Mouse (Mus musculus): ENCODE measurements at regions not wholly inside any gene's neighbourhood (a gene's known extent, or its start where the extent isn't known, plus 50 kb on each side); places are given as distances from the start of the nearest gene placed in this dataset.

DNA sequence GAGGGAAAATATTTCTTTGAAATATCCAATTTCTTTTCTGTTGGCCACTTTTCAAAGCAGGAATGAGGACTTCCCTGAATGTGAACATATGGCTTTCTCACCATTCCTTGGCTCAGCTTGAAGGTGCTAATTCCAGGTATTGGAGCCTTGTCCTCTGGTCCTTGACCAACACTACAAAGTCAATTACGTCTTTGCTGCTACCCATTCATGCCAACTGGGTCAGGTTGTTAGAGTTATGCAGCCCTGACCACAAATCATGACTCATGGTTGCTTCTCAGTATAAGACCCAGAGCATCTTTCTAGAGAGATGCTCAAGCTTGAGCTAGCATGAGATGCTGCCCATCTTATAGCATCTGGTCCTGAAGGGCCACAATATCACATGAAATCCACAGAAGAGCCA lies 141.0 kb upstream of the Adamts9 start:
- Histone ChIP-seq H3K27me3 (ENCODE audit: control insufficient read depth, insufficient read depth, low read length) (no peaks in the 10 kb centered on the region), H3K36me3 (replicated peaks; ENCODE audit: control insufficient read depth, insufficient read depth, low read depth, low read length) (no peaks in the 10 kb centered on the region), H3K4me3 (ENCODE audit: low read depth, low read length) (no peak overlapping the region), H3K9ac (replicated peaks; ENCODE audit: low read length) (no peak overlapping the region), H3K4me2 (ENCODE audit: low read depth, low read length) (no peak overlapping the region), H3K4me1 (ENCODE audit: control insufficient read depth, insufficient read depth, low read length) (no peaks in the 10 kb centered on the region), H3K9me3 (replicated peaks; ENCODE audit: control insufficient read depth, low read length) (no peaks in the 10 kb centered on the region), H3K27ac (replicated peaks; ENCODE audit: low read depth, low read length) (no peak overlapping the region)
- 86% methylated on average over 1 of the region's 1 CpGs for WGBS
- no peak for DNase-seq (ENCODE audit: low spot score)
- no peak for ATAC-seq (replicated peaks; ENCODE audit: insufficient number of reproducible peaks, low FRiP score, low TSS enrichment, low read depth)

DNA sequence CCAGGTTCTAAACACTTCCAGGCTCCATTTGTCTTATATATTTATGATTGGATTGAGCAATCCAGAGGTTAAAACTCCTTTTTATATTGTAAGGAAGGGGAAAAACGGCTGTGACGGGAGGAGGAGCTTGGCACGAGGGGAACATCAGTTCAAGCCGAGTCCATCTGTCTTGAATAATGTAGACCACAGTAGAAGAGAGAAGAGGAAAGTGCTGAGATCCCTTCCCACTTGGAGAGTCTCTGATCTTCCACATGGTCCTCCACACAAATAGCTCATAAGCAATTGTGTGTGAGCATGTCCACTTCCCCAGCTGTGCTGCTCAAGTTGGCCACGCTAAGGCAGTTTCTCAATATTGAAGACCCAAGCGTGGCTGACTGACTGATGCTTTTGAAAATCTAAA lies 140.4 kb upstream of the Adamts9 start:
- H3K9ac ChIP-seq (replicated peaks; ENCODE audit: low read length): no peak overlapping the region
- H3K36me3 ChIP-seq (replicated peaks; ENCODE audit: control insufficient read depth, insufficient read depth, low read depth, low read length): no peaks in the 10 kb centered on the region
- ATAC-seq (replicated peaks; ENCODE audit: insufficient number of reproducible peaks, low FRiP score, low TSS enrichment, low read depth): no peak
- H3K9me3 ChIP-seq (replicated peaks; ENCODE audit: control insufficient read depth, low read length): no peaks in the 10 kb centered on the region
- 88% methylated on average over 6 of the region's 6 CpGs for WGBS
- H3K4me3 ChIP-seq (ENCODE audit: low read depth, low read length): no peak overlapping the region
- no peaks in the 10 kb centered on the region for H3K27me3 ChIP-seq (ENCODE audit: control insufficient read depth, insufficient read depth, low read length)
- no peaks in the 10 kb centered on the region for H3K4me1 ChIP-seq (ENCODE audit: control insufficient read depth, insufficient read depth, low read length)
- H3K27ac ChIP-seq (replicated peaks; ENCODE audit: low read depth, low read length): no peak overlapping the region
- H3K4me2 ChIP-seq (ENCODE audit: low read depth, low read length): no peak overlapping the region
- DNase-seq (ENCODE audit: low spot score): no peak

DNA sequence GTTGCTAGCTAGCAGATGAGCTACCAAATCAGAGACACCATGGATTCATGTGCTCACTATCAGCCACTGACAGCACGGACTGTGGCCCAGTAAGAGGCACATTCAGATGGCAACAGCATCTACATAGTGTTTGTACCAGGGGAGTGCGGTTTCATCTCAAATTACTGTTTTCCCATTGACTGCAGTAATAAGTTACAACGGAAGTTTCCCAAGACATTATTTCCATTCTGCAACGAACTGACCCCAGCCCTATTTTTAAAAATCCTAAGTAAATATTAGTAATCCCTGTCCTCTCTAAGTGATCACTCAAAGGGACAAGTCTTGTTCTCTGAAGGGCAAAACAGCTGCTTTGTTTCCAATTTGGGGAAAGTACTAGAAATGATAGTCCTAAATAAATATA lies 138.9 kb upstream of the Adamts9 start:
- Histone ChIP-seq H3K27ac (replicated peaks; ENCODE audit: low read depth, low read length) (no peak overlapping the region), H3K4me3 (ENCODE audit: low read depth, low read length) (no peak overlapping the region), H3K9ac (replicated peaks; ENCODE audit: low read length) (no peak overlapping the region), H3K9me3 (replicated peaks; ENCODE audit: control insufficient read depth, low read length) (no peaks in the 10 kb centered on the region), H3K4me1 (ENCODE audit: control insufficient read depth, insufficient read depth, low read length) (no peaks in the 10 kb centered on the region), H3K27me3 (ENCODE audit: control insufficient read depth, insufficient read depth, low read length) (no peaks in the 10 kb centered on the region), H3K36me3 (replicated peaks; ENCODE audit: control insufficient read depth, insufficient read depth, low read depth, low read length) (no peaks in the 10 kb centered on the region), H3K4me2 (ENCODE audit: low read depth, low read length) (no peak overlapping the region)
- ATAC-seq (replicated peaks; ENCODE audit: insufficient number of reproducible peaks, low FRiP score, low TSS enrichment, low read depth): no peak
- WGBS: 64% methylated on average over 4 of the region's 4 CpGs
- DNase-seq (ENCODE audit: low spot score): no peak

DNA sequence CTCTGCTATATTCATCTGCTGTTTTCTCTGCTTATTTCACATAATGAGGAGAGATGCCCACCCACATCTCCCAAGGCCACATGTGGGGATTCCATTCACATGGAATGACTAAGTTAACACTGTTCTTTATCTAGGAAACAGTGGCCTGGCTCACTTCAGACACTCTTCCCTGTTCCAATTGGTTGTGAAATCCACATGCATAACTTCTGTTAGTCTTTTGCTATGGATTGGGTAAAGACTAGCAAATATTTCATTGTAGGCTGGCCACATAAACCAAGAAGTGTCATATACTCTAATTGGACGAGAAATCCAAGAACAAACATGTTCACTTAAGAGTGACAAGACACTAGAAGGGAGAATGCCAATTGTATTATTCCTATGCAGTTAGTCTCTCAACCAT lies 133.4 kb upstream of the Adamts9 start:
- no peaks in the 10 kb centered on the region for H3K27me3 ChIP-seq (ENCODE audit: control insufficient read depth, insufficient read depth, low read length)
- no peak for ATAC-seq (replicated peaks; ENCODE audit: insufficient number of reproducible peaks, low FRiP score, low TSS enrichment, low read depth)
- H3K36me3 ChIP-seq (replicated peaks; ENCODE audit: control insufficient read depth, insufficient read depth, low read depth, low read length): no peaks in the 10 kb centered on the region
- WGBS: 92% methylated on average over 1 of the region's 1 CpGs
- no peak for DNase-seq (ENCODE audit: low spot score)
- no peaks in the 10 kb centered on the region for H3K4me1 ChIP-seq (ENCODE audit: control insufficient read depth, insufficient read depth, low read length)
- H3K4me3 ChIP-seq (ENCODE audit: low read depth, low read length): no peak overlapping the region
- no peak overlapping the region for H3K9ac ChIP-seq (replicated peaks; ENCODE audit: low read length)
- H3K4me2 ChIP-seq (ENCODE audit: low read depth, low read length): no peak overlapping the region
- H3K27ac ChIP-seq (replicated peaks; ENCODE audit: low read depth, low read length): no peak overlapping the region
- H3K9me3 ChIP-seq (replicated peaks; ENCODE audit: control insufficient read depth, low read length): no peaks in the 10 kb centered on the region

DNA sequence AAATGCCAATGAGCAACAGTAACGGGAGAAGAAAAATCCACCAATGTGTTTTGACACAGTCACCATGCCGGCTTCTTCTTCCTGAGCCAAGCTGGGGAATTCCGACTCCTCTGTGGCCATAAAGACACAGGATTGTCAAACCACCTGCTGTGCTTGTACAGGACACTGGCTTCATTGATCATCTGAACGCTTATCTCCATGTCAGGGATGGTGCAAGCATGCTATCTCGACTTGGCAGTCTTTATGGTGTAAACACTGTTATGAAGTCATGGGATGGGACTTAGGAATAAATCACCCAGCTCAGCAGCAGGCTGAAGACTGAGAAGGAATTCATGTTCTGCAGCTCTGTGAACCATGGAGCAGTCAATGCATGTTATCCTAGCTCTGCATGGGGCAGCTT lies 132.6 kb upstream of the Adamts9 start:
- Histone ChIP-seq H3K4me3 (ENCODE audit: low read depth, low read length) (no peak overlapping the region), H3K4me1 (ENCODE audit: control insufficient read depth, insufficient read depth, low read length) (no peaks in the 10 kb centered on the region), H3K36me3 (replicated peaks; ENCODE audit: control insufficient read depth, insufficient read depth, low read depth, low read length) (no peaks in the 10 kb centered on the region), H3K4me2 (ENCODE audit: low read depth, low read length) (no peak overlapping the region), H3K9ac (replicated peaks; ENCODE audit: low read length) (no peak overlapping the region), H3K27me3 (ENCODE audit: control insufficient read depth, insufficient read depth, low read length) (no peaks in the 10 kb centered on the region), H3K9me3 (replicated peaks; ENCODE audit: control insufficient read depth, low read length) (no peaks in the 10 kb centered on the region), H3K27ac (replicated peaks; ENCODE audit: low read depth, low read length) (no peak overlapping the region)
- DNase-seq (ENCODE audit: low spot score) (no peak), ATAC-seq (replicated peaks; ENCODE audit: insufficient number of reproducible peaks, low FRiP score, low TSS enrichment, low read depth) (no peak)
- 70% methylated on average over 5 of the region's 5 CpGs for WGBS

DNA sequence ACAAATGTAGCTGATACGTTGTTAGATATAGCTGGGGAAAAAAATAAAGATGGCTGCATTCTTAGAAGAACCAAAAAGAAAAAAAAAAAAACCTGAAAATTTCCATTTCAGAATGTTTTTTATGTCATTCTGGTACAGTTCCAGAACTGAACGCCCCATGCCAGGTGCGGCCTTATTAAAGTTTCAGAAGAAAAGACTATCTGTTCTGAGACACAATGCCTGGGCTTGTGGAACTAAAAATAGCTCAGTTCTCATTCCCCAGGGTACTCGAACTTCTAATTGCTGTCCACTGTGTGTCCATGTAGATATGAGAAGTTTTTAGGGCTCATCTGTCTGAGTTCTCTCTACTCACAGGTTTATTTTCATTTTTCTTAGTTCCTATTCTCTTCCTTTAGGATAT lies 131.7 kb upstream of the Adamts9 start:
- no peak overlapping the region for H3K27ac ChIP-seq (replicated peaks; ENCODE audit: low read depth, low read length)
- H3K9ac ChIP-seq (replicated peaks; ENCODE audit: low read length): no peak overlapping the region
- H3K36me3 ChIP-seq (replicated peaks; ENCODE audit: control insufficient read depth, insufficient read depth, low read depth, low read length): no peaks in the 10 kb centered on the region
- no peak overlapping the region for H3K4me3 ChIP-seq (ENCODE audit: low read depth, low read length)
- no peaks in the 10 kb centered on the region for H3K9me3 ChIP-seq (replicated peaks; ENCODE audit: control insufficient read depth, low read length)
- DNase-seq (ENCODE audit: low spot score): no peak
- 69% methylated on average over 4 of the region's 4 CpGs for whole genome bisulfite sequencing
- H3K27me3 ChIP-seq (ENCODE audit: control insufficient read depth, insufficient read depth, low read length): no peaks in the 10 kb centered on the region
- H3K4me2 ChIP-seq (ENCODE audit: low read depth, low read length): no peak overlapping the region
- no peak for ATAC-seq (replicated peaks; ENCODE audit: insufficient number of reproducible peaks, low FRiP score, low TSS enrichment, low read depth)
- no peaks in the 10 kb centered on the region for H3K4me1 ChIP-seq (ENCODE audit: control insufficient read depth, insufficient read depth, low read length)

DNA sequence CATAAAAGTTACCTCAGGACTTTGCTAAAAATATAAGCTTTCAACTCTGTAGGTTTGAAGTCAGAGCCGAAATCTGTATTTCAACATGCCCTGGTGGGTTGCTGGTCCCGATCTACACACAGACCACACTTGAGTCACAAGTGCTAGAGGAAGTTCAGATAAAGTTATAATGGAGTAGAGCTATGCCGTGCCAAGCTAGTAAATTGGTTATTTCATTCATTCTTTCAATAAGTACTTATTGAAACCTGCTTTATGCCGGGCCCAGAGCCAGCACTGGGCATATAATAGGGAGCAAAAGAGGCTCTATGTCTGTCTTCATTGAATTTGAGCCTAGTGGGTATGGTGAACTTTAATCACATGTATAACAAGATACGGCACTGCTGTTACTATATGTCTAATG lies 127.6 kb upstream of the Adamts9 start:
- no peaks in the 10 kb centered on the region for H3K27me3 ChIP-seq (ENCODE audit: control insufficient read depth, insufficient read depth, low read length)
- no peak overlapping the region for H3K27ac ChIP-seq (replicated peaks; ENCODE audit: low read depth, low read length)
- 88% methylated on average over 5 of the region's 5 CpGs for WGBS
- no peaks in the 10 kb centered on the region for H3K36me3 ChIP-seq (replicated peaks; ENCODE audit: control insufficient read depth, insufficient read depth, low read depth, low read length)
- H3K4me3 ChIP-seq (ENCODE audit: low read depth, low read length): no peak overlapping the region
- H3K9me3 ChIP-seq (replicated peaks; ENCODE audit: control insufficient read depth, low read length): no peaks in the 10 kb centered on the region
- no peak overlapping the region for H3K4me2 ChIP-seq (ENCODE audit: low read depth, low read length)
- H3K9ac ChIP-seq (replicated peaks; ENCODE audit: low read length): no peak overlapping the region
- DNase-seq (ENCODE audit: low spot score) (no peak), ATAC-seq (replicated peaks; ENCODE audit: insufficient number of reproducible peaks, low FRiP score, low TSS enrichment, low read depth) (no peak)
- H3K4me1 ChIP-seq (ENCODE audit: control insufficient read depth, insufficient read depth, low read length): no peaks in the 10 kb centered on the region

DNA sequence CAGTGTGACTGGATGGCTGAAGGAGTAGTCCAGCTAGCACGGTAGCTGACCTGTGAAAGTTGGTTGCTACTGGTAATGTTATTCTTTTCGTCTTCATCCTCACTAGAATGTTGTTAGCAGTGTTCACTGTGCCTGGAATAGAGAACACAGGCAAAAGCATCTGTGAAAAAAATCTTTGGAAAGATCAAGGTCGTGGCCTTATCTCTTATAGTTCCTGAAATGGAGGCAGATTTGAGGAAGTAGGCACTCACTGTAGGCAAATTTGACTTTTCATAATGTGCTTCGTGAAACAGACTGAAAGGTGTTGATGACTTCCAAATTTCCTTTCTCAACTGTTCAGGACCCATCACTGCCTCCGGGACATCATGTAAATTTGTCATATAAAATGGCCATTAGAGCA lies 124.5 kb upstream of the Adamts9 start:
- ATAC-seq (replicated peaks; ENCODE audit: insufficient number of reproducible peaks, low FRiP score, low TSS enrichment, low read depth) (no peak), DNase-seq (ENCODE audit: low spot score) (no peak)
- Histone ChIP-seq H3K9me3 (replicated peaks; ENCODE audit: control insufficient read depth, low read length) (no peaks in the 10 kb centered on the region), H3K4me3 (ENCODE audit: low read depth, low read length) (no peak overlapping the region), H3K27ac (replicated peaks; ENCODE audit: low read depth, low read length) (no peak overlapping the region), H3K36me3 (replicated peaks; ENCODE audit: control insufficient read depth, insufficient read depth, low read depth, low read length) (no peaks in the 10 kb centered on the region), H3K4me2 (ENCODE audit: low read depth, low read length) (no peak overlapping the region), H3K9ac (replicated peaks; ENCODE audit: low read length) (no peak overlapping the region), H3K27me3 (ENCODE audit: control insufficient read depth, insufficient read depth, low read length) (no peaks in the 10 kb centered on the region), H3K4me1 (ENCODE audit: control insufficient read depth, insufficient read depth, low read length) (no peaks in the 10 kb centered on the region)
- whole genome bisulfite sequencing: 85% methylated on average over 5 of the region's 5 CpGs
